Mouse (Mus musculus): Measurements from ENCODE around the gene Ctnna2.

Ctnna2 gene

DNA sequence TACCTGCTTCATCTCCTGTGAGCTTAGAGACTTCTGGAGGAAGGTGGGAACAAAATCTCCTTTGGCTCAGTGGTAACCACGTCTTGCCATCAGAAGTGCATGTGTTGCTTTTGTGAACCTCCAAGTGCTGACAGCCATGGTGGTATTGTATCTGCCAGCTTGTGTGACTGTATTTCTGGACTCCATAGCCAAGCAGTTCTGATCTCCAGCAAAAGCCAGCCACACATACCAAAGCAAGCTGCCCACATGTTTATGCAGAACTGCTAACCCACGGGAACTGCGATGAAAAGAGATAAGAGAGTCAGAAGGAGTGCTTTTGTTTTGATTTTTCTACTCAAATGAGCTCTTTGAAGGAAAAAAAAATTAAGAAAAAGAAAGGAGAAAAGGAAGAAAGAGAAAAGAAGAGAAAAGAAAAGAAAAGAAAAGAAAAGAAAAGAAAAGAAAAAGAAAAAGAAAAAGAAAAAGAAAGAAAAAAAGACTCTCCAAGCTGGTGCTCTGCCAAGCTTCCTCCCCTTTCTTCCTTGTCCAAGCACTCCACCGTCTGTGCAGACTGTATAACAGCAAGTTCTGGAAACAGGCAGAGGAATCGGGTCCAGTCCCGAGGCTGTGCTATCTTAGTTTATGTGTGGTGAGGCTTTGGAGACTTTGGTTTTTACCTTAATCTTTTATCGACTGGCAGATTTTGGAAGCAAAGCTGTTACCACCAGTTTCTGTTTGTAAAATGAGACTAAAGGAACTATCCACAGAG is 722.0 kb downstream of the Ctnna2 start:
- peak; percentile 6 for DNase-seq (ENCODE audit: low spot score)

GRCm38 (mm10) chr6:77256348-77256747 is 723.2 kb downstream of the Ctnna2 start:
- DNase-seq (ENCODE audit: low spot score): no peak

DNA sequence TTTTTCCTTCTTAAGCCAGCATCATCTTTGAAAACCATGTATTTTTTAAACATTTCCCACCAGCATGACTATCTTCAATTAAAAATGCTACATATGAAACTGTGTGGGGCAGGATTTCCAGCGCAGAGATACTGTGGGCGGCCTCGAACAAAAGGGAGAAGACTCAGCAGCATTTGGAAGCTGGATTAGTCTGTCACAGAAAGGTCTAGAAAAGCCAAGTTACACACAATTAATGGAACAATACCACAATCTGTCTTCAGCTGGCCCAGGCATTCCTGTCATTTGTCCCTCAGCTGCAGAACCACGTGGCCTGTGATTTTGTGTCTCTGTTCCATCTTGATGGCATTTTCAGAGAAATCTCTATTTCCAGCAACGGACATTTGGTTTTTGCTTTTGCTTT is 726.0 kb downstream of the Ctnna2 start:
- no peak for DNase-seq (ENCODE audit: low spot score)

- no peak for DNase-seq (ENCODE audit: low spot score)
Measured at GRCm38 (mm10) chr6:77243541-77244231, 735.8 kb downstream of the Ctnna2 start.

- DNase-seq (ENCODE audit: low spot score): no peak
Measured at GRCm38 (mm10) chr6:77242601-77243406, 736.7 kb downstream of the Ctnna2 start, which contains the start of gene Lrrtm1. Gene Lrrtm1 (plus strand): TSS chr6:77242689.

- no peak for DNase-seq (ENCODE audit: low spot score)
Measured at GRCm38 (mm10) chr6:77240426-77240825, 739.1 kb downstream of the Ctnna2 start.

GRCm38 (mm10) chr6:77222849-77223638 is 756.5 kb downstream of the Ctnna2 start:
- DNase-seq (ENCODE audit: low spot score): peak; percentile 5

- DNase-seq (ENCODE audit: low spot score): no peak
Measured at GRCm38 (mm10) chr6:77220776-77221175, 758.7 kb downstream of the Ctnna2 start.

DNA sequence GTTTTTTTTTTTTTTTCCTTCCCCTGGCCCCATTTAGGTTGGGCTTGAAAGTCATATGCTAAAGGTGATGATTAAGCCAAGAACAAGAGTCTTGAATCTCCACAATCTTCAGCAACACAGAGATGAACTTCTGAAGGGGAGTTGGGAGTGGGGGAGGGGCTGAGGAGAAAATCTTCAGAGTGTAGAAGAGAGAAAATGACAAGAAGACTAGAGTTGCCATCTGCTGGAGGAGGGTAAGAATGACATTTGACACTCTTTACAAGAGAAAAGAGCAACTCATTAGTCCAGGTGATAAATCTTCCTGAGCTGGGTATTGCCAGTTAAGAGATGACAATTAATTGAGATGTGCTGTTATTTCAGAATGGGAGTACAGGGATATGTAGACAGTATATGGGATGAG is 760.6 kb downstream of the Ctnna2 start:
- peak; percentile 6 for DNase-seq (ENCODE audit: low spot score)

DNA sequence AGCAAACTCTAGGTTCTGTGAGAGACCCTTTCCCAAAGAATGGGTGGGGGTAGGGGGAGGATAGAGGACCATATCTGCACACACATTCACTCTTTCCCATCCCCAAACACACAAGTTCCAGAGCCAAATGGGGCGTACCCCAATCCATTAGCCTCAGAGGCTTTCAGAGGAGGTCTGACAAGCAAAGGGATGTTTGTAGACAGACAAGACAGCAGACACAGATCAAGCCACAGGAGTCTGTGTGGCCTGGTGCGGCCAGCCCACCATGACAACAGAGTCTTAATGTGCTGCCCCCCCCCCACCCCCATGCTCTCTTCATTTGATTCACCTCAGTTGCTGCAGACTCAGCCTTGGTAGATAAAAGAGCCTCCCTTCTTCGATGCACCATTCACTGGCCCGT is 764.2 kb downstream of the Ctnna2 start:
- no peak for DNase-seq (ENCODE audit: low spot score)

GRCm38 (mm10) chr6:77213757-77214409 is 765.6 kb downstream of the Ctnna2 start:
- DNase-seq (ENCODE audit: low spot score): no peak

- no peak for DNase-seq (ENCODE audit: low spot score)
Measured at GRCm38 (mm10) chr6:77209929-77210328, 769.6 kb downstream of the Ctnna2 start.

DNA sequence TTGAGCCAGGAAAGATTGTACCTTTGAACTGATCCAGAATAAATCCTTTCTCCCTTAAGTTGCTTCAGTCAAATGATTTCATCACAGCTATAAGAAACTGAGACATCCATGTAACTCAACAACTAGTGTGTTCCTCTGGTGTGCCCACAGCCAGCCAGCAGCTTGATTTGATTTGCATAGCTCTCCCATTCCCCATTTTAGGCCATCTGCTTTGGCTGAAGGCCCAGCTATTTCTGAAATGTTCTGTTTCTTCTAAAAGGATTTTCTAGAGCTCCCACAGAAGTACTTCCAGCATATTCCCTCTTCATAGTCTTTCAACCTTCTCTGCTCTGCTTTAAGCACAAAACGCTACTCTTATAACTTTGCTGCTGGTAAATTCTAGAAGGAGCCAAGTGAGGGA is 770.3 kb downstream of the Ctnna2 start:
- no peak for DNase-seq (ENCODE audit: low spot score)

- no peak for DNase-seq (ENCODE audit: low spot score)
Measured at GRCm38 (mm10) chr6:77199375-77199774, 780.1 kb downstream of the Ctnna2 start.

DNA sequence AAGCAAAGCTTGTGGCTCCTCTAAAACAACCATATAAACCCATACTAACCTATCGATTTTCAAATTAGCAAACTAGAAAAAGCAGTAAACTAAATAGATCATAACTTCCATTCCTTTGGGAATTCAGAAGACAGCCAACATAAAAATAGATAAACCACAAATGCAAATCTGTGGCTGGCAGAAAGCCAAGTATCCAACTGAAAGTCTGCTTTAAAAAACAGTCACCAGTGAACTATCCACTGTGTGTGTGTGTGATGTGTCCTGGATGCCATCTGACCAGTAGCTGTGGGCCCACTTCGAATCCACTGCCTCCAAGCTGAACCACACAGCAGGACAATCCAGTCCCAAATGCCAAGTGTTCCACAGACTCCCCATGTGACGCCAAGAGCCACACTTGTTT is 782.8 kb downstream of the Ctnna2 start:
- no peak for DNase-seq (ENCODE audit: low spot score)

DNA sequence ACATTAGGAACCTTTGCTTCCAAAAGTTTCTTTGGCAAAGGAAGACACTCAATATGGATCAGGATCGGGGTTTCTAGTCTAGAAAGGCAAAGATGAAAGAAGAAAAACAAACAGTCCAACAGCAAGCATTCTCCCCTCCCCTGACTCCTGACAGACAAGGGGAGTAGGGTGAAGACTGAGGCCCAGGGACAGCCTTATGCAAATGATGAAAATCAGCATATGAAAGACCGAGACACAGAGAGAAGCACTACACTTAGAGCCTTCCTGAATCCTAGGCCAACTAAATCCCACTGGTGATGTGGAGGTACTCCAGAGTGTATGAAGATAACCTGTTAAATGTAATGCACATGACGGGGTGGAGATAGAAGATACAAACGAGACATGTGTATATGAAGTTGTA is 787.9 kb downstream of the Ctnna2 start:
- no peak for DNase-seq (ENCODE audit: low spot score)

- DNase-seq (ENCODE audit: low spot score): no peak
Measured at GRCm38 (mm10) chr6:77188628-77189027, 790.9 kb downstream of the Ctnna2 start.

DNA sequence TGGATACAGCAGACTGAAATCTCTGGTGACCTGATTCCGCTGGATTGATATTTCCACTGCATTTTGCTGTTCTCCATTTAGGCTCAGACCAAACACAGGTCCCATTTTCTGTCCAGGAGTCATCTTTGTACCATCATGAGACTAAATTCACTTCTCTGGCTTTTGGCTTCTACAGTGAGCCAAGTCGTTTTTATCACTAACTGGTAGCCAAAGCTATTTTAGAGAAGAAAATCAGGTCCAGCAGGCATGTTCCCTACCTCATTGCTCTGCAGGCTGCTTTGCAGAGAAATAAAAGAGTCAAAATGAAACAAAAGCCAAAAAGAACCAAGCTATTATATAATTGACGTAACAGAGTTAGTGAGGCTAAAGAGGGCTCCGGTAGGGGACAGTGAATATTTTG is 793.7 kb downstream of the Ctnna2 start:
- DNase-seq (ENCODE audit: low spot score): no peak

DNA sequence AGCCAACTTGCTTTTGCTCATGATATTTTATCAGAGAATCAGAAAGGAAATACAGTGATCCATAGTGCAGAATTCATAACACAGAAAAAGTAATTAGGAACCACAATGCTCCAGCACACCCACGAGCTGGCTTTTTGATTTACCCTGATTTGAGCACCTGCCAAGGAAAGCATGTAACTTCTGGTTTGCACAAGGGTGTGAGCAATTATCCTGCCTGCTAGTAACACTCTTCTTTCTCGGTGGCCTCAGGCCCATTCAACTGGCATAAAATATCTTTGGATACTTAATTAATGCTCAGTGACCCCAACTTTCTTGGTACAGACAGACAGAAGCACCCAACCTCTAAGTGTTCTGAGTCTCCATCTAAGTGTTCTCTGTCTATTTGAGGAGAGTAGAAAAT is 794.6 kb downstream of the Ctnna2 start:
- no peak for DNase-seq (ENCODE audit: low spot score)

- DNase-seq (ENCODE audit: low spot score): no peak
Measured at GRCm38 (mm10) chr6:77175764-77176163, 803.7 kb downstream of the Ctnna2 start.

DNA sequence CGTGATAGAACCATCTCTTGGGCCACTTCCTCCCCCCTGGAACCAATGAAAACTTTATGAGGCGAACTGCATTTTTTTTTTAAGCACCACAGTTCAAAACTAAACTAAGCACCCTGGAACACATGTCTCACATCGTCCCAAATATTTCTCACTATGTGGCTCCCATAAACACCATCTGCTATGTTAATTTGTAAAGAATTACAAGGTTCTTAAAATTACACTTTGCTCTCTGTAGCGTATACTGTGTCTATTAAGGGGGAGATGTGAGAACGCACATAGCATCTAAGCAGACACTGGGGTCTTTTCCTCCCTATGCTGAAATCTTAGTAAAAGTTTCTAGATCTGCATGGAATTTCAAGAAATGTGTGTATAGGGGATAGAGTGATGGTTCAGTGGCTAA is 822.5 kb downstream of the Ctnna2 start:
- DNase-seq (ENCODE audit: low spot score): no peak

Measured in MN1 (cell line).